Mouse (Mus musculus) spleen, adult 2 months (tissue): ENCODE measurements around the gene Dctd. TPM values are rescaled to one million over a fixed set of nuclear protein-coding genes. Genes with fewer than 3 reads are reported as not detected.
"Not testable (repeated sequence)": the region's sequence is repeated elsewhere in the genome, so short reads cannot be mapped to it uniquely, and the experiment has no call there.

Experiments used
- DNase-seq, 2 experiments: peaks; one replicate each; pipeline versions ENCODE4 v3.0.0 to v3.0.0-alpha.2; 2012 to 2021; ENCODE audit warnings: low spot score in 2 of 2, low read depth in 1 of 2
- H3K27ac ChIP-seq: fragments of 200-500 bp; 2 replicates; pipeline ENCODE4 v1.5.1; 2012; ENCODE audit warnings: low read length, inconsistent platforms; ENCODE audit not compliant: insufficient read depth
- H3K27me3 ChIP-seq: fragments of 200-500 bp; 2 replicates; pipeline ENCODE4 v1.6.1; 2012; ENCODE audit warnings: mild to moderate bottlenecking, moderate library complexity, low read length, inconsistent platforms; ENCODE audit not compliant: control insufficient read depth, insufficient read depth
- H3K36me3 ChIP-seq: fragments of 200-500 bp; 2 replicates; pipeline ENCODE4 v1.6.1; 2012; ENCODE audit warnings: mild to moderate bottlenecking, low read length, inconsistent platforms; ENCODE audit not compliant: control insufficient read depth, insufficient read depth
- H3K4me1 ChIP-seq: fragments of 200-500 bp; 2 replicates; pipeline ENCODE4 v1.6.1; 2011; ENCODE audit warnings: inconsistent platforms; ENCODE audit not compliant: control insufficient read depth, insufficient read depth, insufficient read length
- H3K4me3 ChIP-seq: fragments of 200-500 bp; 2 replicates; pipeline ENCODE4 v1.5.1; 2011; ENCODE audit warnings: mild to moderate bottlenecking, inconsistent platforms; ENCODE audit not compliant: insufficient read depth, insufficient read length; ENCODE audit errors: extremely low read depth
- CTCF ChIP-seq: fragments of 200-500 bp; IDR thresholded peaks from 2 replicates; pipeline ENCODE4 v1.5.1; 2011; ENCODE audit warnings: mild to moderate bottlenecking, inconsistent platforms; ENCODE audit not compliant: insufficient read depth, insufficient read length, insufficient replicate concordance; ENCODE audit errors: extremely low read depth
- POLR2A ChIP-seq: fragments of 200-500 bp; IDR thresholded peaks from 2 replicates; pipeline ENCODE4 v1.6.1; 2011; ENCODE audit warnings: low read depth, low read length, inconsistent platforms
- WGBS: fragments of 180-500 bp; shearing (Covaris S2); methylation state at CpG from one replicate; pipeline ENCODE4 v1.1.7; 2018; 5-methylcytosine and 5-hydroxymethylcytosine counted together
- polyA plus RNA-seq: library from polyadenylated mRNA; depleted of rRNA; stranded (reverse); fragments of >200 nt; gene quantifications from 2 replicates; pipeline ENCODE4 v1.2.3, GENCODE M21; 2012

Gene Dctd
- polyA plus RNA-seq, 1 experiment: 2.8 TPM

DNA sequence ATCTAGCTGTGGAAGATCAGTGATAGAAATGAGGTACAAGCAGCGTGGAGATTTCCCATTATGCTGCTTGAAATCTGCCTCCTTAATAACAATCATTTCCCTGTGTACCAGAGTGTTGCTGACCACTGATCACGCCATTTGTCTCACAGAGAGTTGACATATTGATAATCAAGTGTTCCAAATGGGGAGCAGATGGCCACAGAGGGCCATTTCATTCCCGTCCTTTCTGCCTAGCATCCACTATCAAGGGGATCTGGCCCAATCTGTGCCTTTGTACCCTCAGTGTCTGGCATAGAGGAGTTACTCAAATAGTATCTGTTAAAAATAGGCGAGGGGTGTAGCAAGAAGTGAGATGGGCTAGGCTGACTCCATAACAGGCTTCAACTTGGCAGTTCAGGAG is 78.5 kb downstream of the Dctd start:
- H3K27me3 ChIP-seq: no peaks in the 10 kb centered on the region
- H3K4me3 ChIP-seq: no peak overlapping the region
- H3K27ac ChIP-seq: no peak overlapping the region
- no peaks in the 10 kb centered on the region for H3K36me3 ChIP-seq
- H3K4me1 ChIP-seq: no peaks in the 10 kb centered on the region
- no peak for TF ChIP-seq POLR2A
- TF ChIP-seq CTCF: no peak
- 81% methylated on average over 4 of the region's 4 CpGs for whole genome bisulfite sequencing
- no peak for DNase-seq

DNA sequence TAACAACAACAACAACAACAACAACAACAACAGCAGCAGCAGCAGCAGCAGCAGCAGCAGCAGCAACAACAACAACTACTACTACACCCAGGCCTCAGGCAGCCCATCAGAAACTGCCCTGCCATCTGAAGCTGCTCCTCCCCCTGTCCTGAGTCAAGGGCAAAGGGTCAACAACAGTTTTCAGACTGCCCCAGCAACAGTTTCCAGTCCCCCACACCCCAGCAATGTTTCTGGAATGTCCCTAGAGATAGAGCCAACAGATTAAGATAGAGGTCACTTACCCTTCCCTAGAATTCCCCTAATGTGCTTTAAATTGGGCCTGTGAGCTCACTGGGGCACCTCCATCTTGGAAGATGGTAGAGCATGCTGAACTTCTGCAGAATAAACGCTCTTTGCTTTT is 79.0 kb downstream of the Dctd start:
- Histone ChIP-seq H3K4me3 (no peak overlapping the region), H3K27ac (no peak overlapping the region), H3K27me3 (no peaks in the 10 kb centered on the region), H3K36me3 (no peaks in the 10 kb centered on the region), H3K4me1 (no peaks in the 10 kb centered on the region)
- TF ChIP-seq CTCF (no peak), POLR2A (no peak)
- DNase-seq: no peak
- 85% methylated on average over 1 of the region's 1 CpGs for WGBS

GRCm38 (mm10) chr8:48178993-48179392 is 80.1 kb downstream of the Dctd start:
- no peak overlapping the region for H3K4me3 ChIP-seq
- H3K4me1 ChIP-seq: no peaks in the 10 kb centered on the region
- H3K27me3 ChIP-seq: no peaks in the 10 kb centered on the region
- H3K36me3 ChIP-seq: no peaks in the 10 kb centered on the region
- WGBS: 64% methylated on average over 4 of the region's 4 CpGs
- no peak for DNase-seq
- H3K27ac ChIP-seq: no peak overlapping the region
- no peak for TF ChIP-seq POLR2A
- TF ChIP-seq CTCF: no peak

- not testable (repeated sequence) for H3K27ac ChIP-seq, H3K4me1 ChIP-seq, H3K36me3 ChIP-seq, H3K27me3 ChIP-seq, DNase-seq, H3K4me3 ChIP-seq
- WGBS: 89% methylated on average over 9 of the region's 9 CpGs
Measured at GRCm38 (mm10) chr8:48180146-48180545, 81.3 kb downstream of the Dctd start.

GRCm38 (mm10) chr8:48181000-48181399 is 82.1 kb downstream of the Dctd start:
- no peak for DNase-seq
- H3K4me1 ChIP-seq: no peaks in the 10 kb centered on the region
- no peaks in the 10 kb centered on the region for H3K36me3 ChIP-seq
- no peak overlapping the region for H3K4me3 ChIP-seq
- no peaks in the 10 kb centered on the region for H3K27me3 ChIP-seq
- H3K27ac ChIP-seq: no peak overlapping the region
- TF ChIP-seq CTCF: no peak
- no peak for TF ChIP-seq POLR2A
- WGBS: 88% methylated on average over 3 of the region's 3 CpGs

DNA sequence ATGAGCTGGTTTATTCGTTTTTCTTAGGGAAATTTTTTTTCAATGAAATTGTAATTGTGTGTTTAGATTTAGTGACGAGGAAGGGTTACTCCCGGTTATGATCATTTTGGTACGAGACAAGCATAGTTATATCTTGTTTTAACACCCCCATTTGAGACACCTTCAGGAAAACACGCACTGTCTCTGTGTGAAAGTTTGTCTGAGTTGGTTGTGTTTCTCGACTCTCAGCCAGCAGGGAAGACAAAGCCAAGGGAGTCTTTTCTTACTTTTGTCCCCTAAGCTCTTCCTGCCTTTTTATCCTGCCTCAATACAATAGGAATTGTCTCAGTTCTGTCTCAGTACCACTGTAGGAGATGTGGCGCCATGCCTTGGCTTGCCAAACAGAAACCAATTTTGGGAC is 84.9 kb downstream of the Dctd start:
- 85% methylated on average over 7 of the region's 7 CpGs for WGBS
- Histone ChIP-seq H3K27me3 (no peaks in the 10 kb centered on the region), H3K27ac (no peak overlapping the region), H3K4me1 (no peaks in the 10 kb centered on the region), H3K4me3 (no peak overlapping the region), H3K36me3 (no peaks in the 10 kb centered on the region)
- no peak for DNase-seq
- TF ChIP-seq POLR2A (no peak), CTCF (no peak)

DNA sequence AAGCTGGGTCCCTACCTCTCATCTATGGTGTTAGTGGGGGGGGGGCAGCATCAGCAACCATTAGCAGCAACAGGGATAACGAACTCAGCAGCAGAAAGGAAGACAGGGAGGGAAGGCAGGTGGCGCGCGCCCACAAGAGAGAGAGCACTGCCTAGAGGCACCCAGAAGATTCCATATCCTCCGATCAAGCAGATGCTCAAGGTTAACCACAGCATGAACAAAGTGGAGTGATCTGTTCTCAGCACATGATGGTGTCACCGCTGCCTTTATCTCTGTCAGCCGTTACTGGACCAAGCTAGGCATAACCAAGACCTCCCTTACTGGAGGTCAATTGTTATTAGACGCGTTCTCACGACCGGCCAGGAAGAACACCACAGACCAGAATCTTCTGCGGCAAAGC is 89.7 kb downstream of the Dctd start:
- Histone ChIP-seq H3K27ac (no peak overlapping the region), H3K4me1 (no peaks in the 10 kb centered on the region), H3K27me3 (no peaks in the 10 kb centered on the region), H3K36me3 (no peaks in the 10 kb centered on the region), H3K4me3 (no peak overlapping the region)
- no peak for DNase-seq
- WGBS: 95% methylated on average over 12 of the region's 12 CpGs
- TF ChIP-seq POLR2A (no peak), CTCF (no peak)
